8 mouse cellular contexts compared by ENCODE assay signal in the genomic region with DNA sequence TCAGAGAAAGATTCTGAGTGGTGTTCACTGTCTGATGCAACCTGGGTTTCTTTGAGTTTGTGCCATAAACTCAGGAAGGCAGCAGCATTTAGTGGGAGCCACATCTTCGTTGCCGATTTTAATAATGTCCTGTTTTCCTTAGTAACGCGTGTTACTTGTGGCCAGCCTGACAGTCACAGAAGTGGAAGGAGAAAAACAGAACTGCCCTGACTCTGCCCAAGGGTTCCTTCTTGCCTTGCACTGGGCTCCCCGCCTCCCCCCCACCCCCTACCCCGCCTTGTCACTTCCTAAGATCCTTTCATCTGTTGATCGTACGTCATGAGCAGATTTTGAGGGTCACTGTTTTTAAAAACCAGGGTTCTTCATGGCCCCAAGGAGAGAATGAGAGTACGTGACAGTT.
DNase-seq lines count a peak whose midpoint lies in the region; ATAC-seq lines count a peak whose summit lies in the region.

No protein-coding gene starts in this region.

- intact Hi-C loops in heart, postnatal 10 days (cut with DNase I) = no loop called here

- H3K9me3 ChIP-seq in heart, embryonic 13.5 days = no peaks in the 10 kb centered on the region
- H3K9me3 ChIP-seq in lung, embryonic 16.5 days (ENCODE audit: control insufficient read depth, low read length) = no peaks in the 10 kb centered on the region
- no peaks in the 10 kb centered on the region for H3K9me3 ChIP-seq in hindbrain, embryonic 16.5 days (ENCODE audit: control insufficient read depth, low read length)
- no peaks in the 10 kb centered on the region for H3K9me3 ChIP-seq in stomach, embryonic 15.5 days

- WGBS in heart, embryonic 13.5 days = 77% methylated on average over 9 of the region's 9 CpGs
- WGBS in lung, embryonic 16.5 days = 74% methylated on average over 9 of the region's 9 CpGs
- 76% methylated on average over 9 of the region's 9 CpGs for whole genome bisulfite sequencing in hindbrain, embryonic 16.5 days
- 73% methylated on average over 9 of the region's 9 CpGs for WGBS in stomach, embryonic 15.5 days

- no peak for ATAC-seq in heart, embryonic 13.5 days (ENCODE audit: extremely low read depth, insufficient number of reproducible peaks, low FRiP score, low TSS enrichment)
- ATAC-seq in lung, embryonic 16.5 days (ENCODE audit: low read depth) = no peak
- no peak for ATAC-seq in hindbrain, embryonic 16.5 days
- ATAC-seq in stomach, embryonic 15.5 days (ENCODE audit: insufficient read depth, low FRiP score, low read depth) = no peak

- H3K4me3 ChIP-seq in heart, embryonic 13.5 days = no peak overlapping the region
- H3K4me3 ChIP-seq in lung, embryonic 16.5 days (ENCODE audit: low read length) = no peak overlapping the region
- H3K4me3 ChIP-seq in hindbrain, embryonic 16.5 days (ENCODE audit: low read length) = no peak overlapping the region
- no peak overlapping the region for H3K4me3 ChIP-seq in stomach, embryonic 15.5 days (replicated peaks)

- no peaks in the 10 kb centered on the region for H3K27me3 ChIP-seq in heart, embryonic 13.5 days (replicated peaks)
- no peaks in the 10 kb centered on the region for H3K27me3 ChIP-seq in lung, embryonic 16.5 days (ENCODE audit: control insufficient read depth, insufficient read depth, low read depth, low read length)
- H3K27me3 ChIP-seq in hindbrain, embryonic 16.5 days (replicated peaks; ENCODE audit: control insufficient read depth, insufficient read depth, low read length) = no peaks in the 10 kb centered on the region
- no peaks in the 10 kb centered on the region for H3K27me3 ChIP-seq in stomach, embryonic 15.5 days (replicated peaks)

- peak overlapping the region; percentile 73 for H3K27ac ChIP-seq in heart, embryonic 13.5 days (replicated peaks)
- peak overlapping the region; percentile 50 for H3K27ac ChIP-seq in lung, embryonic 16.5 days (ENCODE audit: low read length)
- peak overlapping the region; percentile 79 for H3K27ac ChIP-seq in hindbrain, embryonic 16.5 days (ENCODE audit: low read depth, low read length)
- H3K27ac ChIP-seq in stomach, embryonic 15.5 days = peak overlapping the region; percentile 31; the same call in 1 of the 2 replicates

- peaks cover 43% of the 10 kb centered on the region for H3K4me1 ChIP-seq in heart, embryonic 13.5 days
- peaks cover 26% of the 10 kb centered on the region for H3K4me1 ChIP-seq in lung, embryonic 16.5 days (replicated peaks; ENCODE audit: control insufficient read depth, insufficient read depth, low read length)
- peaks cover 58% of the 10 kb centered on the region for H3K4me1 ChIP-seq in hindbrain, embryonic 16.5 days (ENCODE audit: control insufficient read depth, insufficient read depth, low read depth, low read length)
- peaks cover 26% of the 10 kb centered on the region for H3K4me1 ChIP-seq in stomach, embryonic 15.5 days

- H3K36me3 ChIP-seq in heart, embryonic 13.5 days = peaks cover 58% of the 10 kb centered on the region
- H3K36me3 ChIP-seq in lung, embryonic 16.5 days (ENCODE audit: control insufficient read depth, insufficient read depth, low read length) = no peaks in the 10 kb centered on the region
- peaks cover 3% of the 10 kb centered on the region; the same call in 1 of the 2 replicates for H3K36me3 ChIP-seq in hindbrain, embryonic 16.5 days (ENCODE audit: control insufficient read depth, insufficient read depth, low read length)
- 0 out of 2 replicates have a peak, but pooled peaks cover 8% of the 10 kb centered on the region for H3K36me3 ChIP-seq in stomach, embryonic 15.5 days

- H3K4me2 ChIP-seq in heart, embryonic 13.5 days = no peak overlapping the region
- H3K4me2 ChIP-seq in lung, embryonic 16.5 days (ENCODE audit: low read depth, low read length) = no peak overlapping the region
- H3K4me2 ChIP-seq in hindbrain, embryonic 16.5 days (ENCODE audit: low read length) = no peak overlapping the region
- no peak overlapping the region for H3K4me2 ChIP-seq in stomach, embryonic 15.5 days

- no peak for DNase-seq in heart, postnatal 10 days
- DNase-seq in lung, postnatal 4 days = no peak
- no peak for DNase-seq in frontal cortex, postnatal 36 days (ENCODE audit: low spot score in 2 of 2)
- no peak for DNase-seq in lung, postnatal 25 days (ENCODE audit: low spot score)

- 0 out of 2 replicates have a peak overlapping the region, but pooled peaks have one; percentile 55 for H3K9ac ChIP-seq in heart, embryonic 13.5 days
- H3K9ac ChIP-seq in lung, embryonic 16.5 days (ENCODE audit: low read length) = no peak overlapping the region
- H3K9ac ChIP-seq in hindbrain, embryonic 16.5 days (ENCODE audit: low read depth, low read length) = no peak overlapping the region
- no peak overlapping the region for H3K9ac ChIP-seq in stomach, embryonic 15.5 days
